Mouse (Mus musculus) spleen, adult 2 months (tissue): ENCODE data around the gene Phactr1. TPM values are rescaled to one million over a fixed set of nuclear protein-coding genes. Genes with fewer than 3 reads are reported as not detected.
A peak's percentile ranks its signal among the peaks of the same experiment; 100 is the strongest.

Source experiments
- DNase-seq, 2 experiments: peaks; one replicate each; pipeline versions ENCODE4 v3.0.0 to v3.0.0-alpha.2; 2012 to 2021; ENCODE audit warnings: low spot score in 2 of 2, low read depth in 1 of 2
- H3K27ac ChIP-seq: fragments of 200-500 bp; 2 replicates; pipeline ENCODE4 v1.5.1; 2012; ENCODE audit warnings: low read length, inconsistent platforms; ENCODE audit not compliant: insufficient read depth
- H3K27me3 ChIP-seq: fragments of 200-500 bp; 2 replicates; pipeline ENCODE4 v1.6.1; 2012; ENCODE audit warnings: mild to moderate bottlenecking, moderate library complexity, low read length, inconsistent platforms; ENCODE audit not compliant: control insufficient read depth, insufficient read depth
- H3K36me3 ChIP-seq: fragments of 200-500 bp; 2 replicates; pipeline ENCODE4 v1.6.1; 2012; ENCODE audit warnings: mild to moderate bottlenecking, low read length, inconsistent platforms; ENCODE audit not compliant: control insufficient read depth, insufficient read depth
- H3K4me1 ChIP-seq: fragments of 200-500 bp; 2 replicates; pipeline ENCODE4 v1.6.1; 2011; ENCODE audit warnings: inconsistent platforms; ENCODE audit not compliant: control insufficient read depth, insufficient read depth, insufficient read length
- H3K4me3 ChIP-seq: fragments of 200-500 bp; 2 replicates; pipeline ENCODE4 v1.5.1; 2011; ENCODE audit warnings: mild to moderate bottlenecking, inconsistent platforms; ENCODE audit not compliant: insufficient read depth, insufficient read length; ENCODE audit errors: extremely low read depth
- CTCF ChIP-seq: fragments of 200-500 bp; IDR thresholded peaks from 2 replicates; pipeline ENCODE4 v1.5.1; 2011; ENCODE audit warnings: mild to moderate bottlenecking, inconsistent platforms; ENCODE audit not compliant: insufficient read depth, insufficient read length, insufficient replicate concordance; ENCODE audit errors: extremely low read depth
- POLR2A ChIP-seq: fragments of 200-500 bp; IDR thresholded peaks from 2 replicates; pipeline ENCODE4 v1.6.1; 2011; ENCODE audit warnings: low read depth, low read length, inconsistent platforms
- WGBS: fragments of 180-500 bp; shearing (Covaris S2); methylation state at CpG from one replicate; pipeline ENCODE4 v1.1.7; 2018; 5-methylcytosine and 5-hydroxymethylcytosine counted together
- polyA plus RNA-seq: library from polyadenylated mRNA; depleted of rRNA; stranded (reverse); fragments of >200 nt; gene quantifications from 2 replicates; pipeline ENCODE4 v1.2.3, GENCODE M21; 2012

Gene Phactr1
- polyA plus RNA-seq, 1 experiment: 0.33 TPM

GRCm38 (mm10) chr13:42866162-42866941 lies 185.9 kb downstream of the Phactr1 start:
- Histone ChIP-seq H3K27me3 (0 out of 2 replicates have a peak, but pooled peaks cover 3% of the 10 kb centered on the region), H3K36me3 (no peaks in the 10 kb centered on the region), H3K4me3 (peak overlapping the region; percentile 55), H3K4me1 (peaks cover 4% of the 10 kb centered on the region; the same call in 1 of the 2 replicates), H3K27ac (no peak overlapping the region)
- no peak for TF ChIP-seq CTCF
- no peak for TF ChIP-seq POLR2A
- WGBS: 13% methylated on average over 21 of the region's 21 CpGs
- peak in 1 of 2 experiments; percentile 5 for DNase-seq

- Histone ChIP-seq H3K27me3 (0 out of 2 replicates have a peak, but pooled peaks cover 3% of the 10 kb centered on the region), H3K4me1 (peaks cover 4% of the 10 kb centered on the region; the same call in 1 of the 2 replicates), H3K36me3 (no peaks in the 10 kb centered on the region), H3K27ac (no peak overlapping the region), H3K4me3 (no peak overlapping the region)
- TF ChIP-seq CTCF: no peak
- TF ChIP-seq POLR2A: no peak
- 19% methylated on average over 6 of the region's 6 CpGs for WGBS
- DNase-seq: no peak
Measured at GRCm38 (mm10) chr13:42867026-42867425, 186.6 kb downstream of the Phactr1 start.

- H3K27ac ChIP-seq: no peak overlapping the region
- no peak for DNase-seq
- no peak overlapping the region for H3K4me3 ChIP-seq
- WGBS: 62% methylated on average over 1 of the region's 1 CpGs
- TF ChIP-seq CTCF: no peak
- TF ChIP-seq POLR2A: no peak
- H3K27me3 ChIP-seq: no peaks in the 10 kb centered on the region
- H3K4me1 ChIP-seq: no peaks in the 10 kb centered on the region
- H3K36me3 ChIP-seq: no peaks in the 10 kb centered on the region
Measured at GRCm38 (mm10) chr13:42872125-42872524, 191.7 kb downstream of the Phactr1 start.

DNA sequence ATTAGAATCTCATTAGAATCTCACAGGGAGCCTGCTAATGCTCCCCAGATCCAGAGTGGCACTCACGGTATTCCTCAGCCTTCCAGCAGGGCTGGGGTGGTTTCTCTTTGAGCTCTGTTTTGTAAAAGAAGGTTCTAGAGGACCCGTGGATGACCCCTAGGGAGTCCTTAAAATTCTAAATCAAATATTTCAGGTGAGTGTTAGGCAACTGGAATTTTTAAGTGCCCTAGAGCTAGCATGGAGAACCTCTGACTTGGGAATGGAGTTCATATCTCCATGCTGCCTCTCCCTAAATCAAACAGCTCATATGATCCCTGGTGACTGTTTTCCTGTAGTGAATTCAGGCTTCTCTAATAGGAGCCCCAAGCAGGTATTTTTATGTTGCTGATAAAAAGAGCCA lies 197.9 kb downstream of the Phactr1 start:
- WGBS: 63% methylated on average over 2 of the region's 2 CpGs
- DNase-seq: no peak
- no peak for TF ChIP-seq POLR2A
- no peak for TF ChIP-seq CTCF

DNA sequence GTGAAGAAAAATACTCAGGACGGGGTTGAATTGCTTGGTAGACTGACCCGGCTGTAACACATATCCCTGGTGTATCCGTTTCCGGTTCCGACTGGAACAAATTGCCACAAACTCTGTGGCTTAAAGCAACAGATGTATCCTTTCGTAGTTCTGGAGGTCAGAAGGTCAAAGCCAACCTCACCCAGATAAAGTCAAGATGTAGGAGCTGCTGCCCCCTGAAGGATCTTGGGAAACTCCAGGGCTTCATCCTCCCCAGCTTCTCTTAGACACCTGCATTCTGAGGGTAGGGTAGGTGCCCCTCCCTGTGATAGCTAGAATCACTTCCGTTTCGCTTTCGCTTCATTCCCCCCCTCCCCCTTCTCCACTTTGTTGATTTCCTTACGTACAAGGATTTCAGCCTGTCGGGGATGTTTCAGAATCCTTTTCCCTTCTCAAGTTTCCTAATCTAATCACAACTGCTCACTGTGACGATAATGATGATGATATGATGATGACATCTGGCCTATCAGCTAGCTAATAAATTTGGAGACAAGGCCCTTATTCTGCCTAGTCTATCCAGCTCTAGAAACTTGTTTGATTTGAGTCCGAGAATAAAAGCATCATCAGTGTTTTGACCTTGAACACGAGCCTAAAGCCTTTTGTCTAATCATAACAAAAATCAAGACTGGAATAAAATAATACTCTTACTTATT lies 203.8 kb downstream of the Phactr1 start:
- no peak for DNase-seq
- H3K36me3 ChIP-seq: no peaks in the 10 kb centered on the region
- no peak overlapping the region for H3K27ac ChIP-seq
- TF ChIP-seq POLR2A: no peak
- WGBS: 62% methylated on average over 14 of the region's 14 CpGs
- no peak overlapping the region; the same call in 1 of the 2 replicates for H3K4me3 ChIP-seq
- no peaks in the 10 kb centered on the region for H3K4me1 ChIP-seq
- H3K27me3 ChIP-seq: no peaks in the 10 kb centered on the region

More for the DNA sequence above, 197.9 kb downstream of the Phactr1 start:
- no peak overlapping the region for H3K4me3 ChIP-seq
- H3K4me1 ChIP-seq: no peaks in the 10 kb centered on the region
- no peaks in the 10 kb centered on the region for H3K27me3 ChIP-seq
- no peaks in the 10 kb centered on the region for H3K36me3 ChIP-seq
- no peak overlapping the region for H3K27ac ChIP-seq

GRCm38 (mm10) chr13:42884725-42885115 lies 204.3 kb downstream of the Phactr1 start:
- Histone ChIP-seq H3K27ac (no peak overlapping the region), H3K36me3 (no peaks in the 10 kb centered on the region), H3K27me3 (no peaks in the 10 kb centered on the region), H3K4me3 (no peak overlapping the region), H3K4me1 (no peaks in the 10 kb centered on the region)
- 81% methylated on average over 1 of the region's 1 CpGs for WGBS
- no peak for DNase-seq
- TF ChIP-seq CTCF (no peak), POLR2A (no peak)

DNA sequence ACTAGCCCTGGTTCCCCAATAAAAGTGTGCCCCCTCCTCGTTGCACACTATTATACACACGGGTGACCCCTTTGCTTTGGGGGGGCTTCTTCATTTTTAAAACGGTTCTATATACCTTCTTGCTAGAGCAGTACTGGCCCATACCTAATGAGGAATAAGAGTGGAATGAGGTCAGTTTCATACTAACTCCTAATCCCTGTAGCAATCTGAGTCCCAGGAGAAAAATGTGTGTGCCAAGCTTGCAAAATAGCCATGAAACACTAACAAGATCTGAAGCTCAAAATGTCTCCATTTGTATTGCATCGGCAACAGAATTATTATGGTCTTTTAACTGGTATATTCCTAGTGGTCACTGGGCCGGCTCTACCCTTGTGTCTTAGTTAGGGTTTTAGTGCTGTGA lies 207.3 kb downstream of the Phactr1 start:
- Histone ChIP-seq H3K27ac (no peak overlapping the region), H3K36me3 (no peaks in the 10 kb centered on the region), H3K4me1 (no peaks in the 10 kb centered on the region), H3K27me3 (no peaks in the 10 kb centered on the region), H3K4me3 (no peak overlapping the region)
- WGBS: 87% methylated on average over 5 of the region's 5 CpGs
- TF ChIP-seq POLR2A: no peak
- TF ChIP-seq CTCF: no peak
- no peak for DNase-seq
